Mouse (Mus musculus): ENCODE data around the gene Ikbkg. TPM values are rescaled to one million over a fixed set of nuclear protein-coding genes. Genes with fewer than 3 reads are reported as not detected.
"Not testable (repeated sequence)": the region's sequence is repeated elsewhere in the genome, so short reads cannot be mapped to it uniquely, and the experiment has no call there.

Ikbkg gene
- polyA plus RNA-seq (2014; fragmentation: Nextera tagmentation; extraction: Ambion mirVana), result 17.8 and 23.9 TPM in 2 replicates

GRCm38 (mm10) chrX:74392535-74393443, at the start of gene Ikbkg, which contains the start of gene Fam3a:
Gene Ikbkg, plus strand, starts transcription at chrX:74393290.
Gene Fam3a, minus strand, starts transcription at chrX:74393272.
- Histone ChIP-seq H3K27me3 (ENCODE audit: control insufficient read depth, insufficient read depth, low read length) (no peaks in the 10 kb centered on the region), H3K27ac (replicated peaks; ENCODE audit: low read depth, low read length) (peak within 1 kb of the TSS; percentile 89), H3K36me3 (ENCODE audit: control insufficient read depth, insufficient read depth, low read length) (no peaks in the 10 kb centered on the region), H3K4me1 (ENCODE audit: control insufficient read depth, insufficient read depth, low read length) (no peaks in the 10 kb centered on the region), H3K4me3 (replicated peaks; ENCODE audit: low read depth, low read length) (peak within 1 kb of the TSS; percentile 52), H3K9ac (replicated peaks; ENCODE audit: low read length) (peak within 1 kb of the TSS; percentile 63), H3K4me2 (ENCODE audit: low read length) (peak within 1 kb of the TSS; percentile 59), H3K9me3 (ENCODE audit: control insufficient read depth, low read length) (no peaks in the 10 kb centered on the region)
- DNase-seq, result peak; percentile 87
- ATAC-seq (ENCODE audit: low FRiP score, low TSS enrichment), result peak; percentile 98
- WGBS, result 21% methylated on average over 30 of the region's 30 CpGs

GRCm38 (mm10) chrX:74352645-74353466, 40.2 kb upstream of the Ikbkg start:
- Histone ChIP-seq H3K4me1 (ENCODE audit: control insufficient read depth, insufficient read depth, low read length) (no peaks in the 10 kb centered on the region), H3K27me3 (ENCODE audit: control insufficient read depth, insufficient read depth, low read length) (no peaks in the 10 kb centered on the region), H3K9me3 (ENCODE audit: control insufficient read depth, low read length) (no peaks in the 10 kb centered on the region), H3K36me3 (ENCODE audit: control insufficient read depth, insufficient read depth, low read length) (no peaks in the 10 kb centered on the region), H3K9ac (replicated peaks; ENCODE audit: low read length) (peak overlapping the region; percentile 48), H3K4me3 (replicated peaks; ENCODE audit: low read depth, low read length) (peak overlapping the region; percentile 41), H3K4me2 (ENCODE audit: low read length) (peak overlapping the region; percentile 60), H3K27ac (replicated peaks; ENCODE audit: low read depth, low read length) (peak overlapping the region; percentile 64)
- ATAC-seq (ENCODE audit: low FRiP score, low TSS enrichment) (0 out of 2 replicates have a peak, but pooled peaks have one; percentile 11), DNase-seq (no peak)
- WGBS, result 29% methylated on average over 13 of the region's 13 CpGs

- peak within 1 kb of the TSS; percentile 41 for H3K4me3 ChIP-seq (replicated peaks; ENCODE audit: low read depth, low read length)
- H3K9ac ChIP-seq (replicated peaks; ENCODE audit: low read length), result peak within 1 kb of the TSS; percentile 48
- peak within 1 kb of the TSS; percentile 64 for H3K27ac ChIP-seq (replicated peaks; ENCODE audit: low read depth, low read length)
- WGBS, result 26% methylated on average over 14 of the region's 22 CpGs
- no peaks in the 10 kb centered on the region for H3K27me3 ChIP-seq (ENCODE audit: control insufficient read depth, insufficient read depth, low read length)
- H3K36me3 ChIP-seq (ENCODE audit: control insufficient read depth, insufficient read depth, low read length), result no peaks in the 10 kb centered on the region
- DNase-seq (peak; percentile 91), ATAC-seq (ENCODE audit: low FRiP score, low TSS enrichment) (peak; percentile 64)
- peak within 1 kb of the TSS; percentile 60 for H3K4me2 ChIP-seq (ENCODE audit: low read length)
- no peaks in the 10 kb centered on the region for H3K4me1 ChIP-seq (ENCODE audit: control insufficient read depth, insufficient read depth, low read length)
- H3K9me3 ChIP-seq (ENCODE audit: control insufficient read depth, low read length), result no peaks in the 10 kb centered on the region
Observed at GRCm38 (mm10) chrX:74353467-74353770, 39.7 kb upstream of the Ikbkg start, which contains the start of gene Lage3. Gene Lage3, minus strand, starts transcription at chrX:74353618.

GRCm38 (mm10) chrX:74357069-74357468, 36.0 kb upstream of the Ikbkg start:
- H3K27me3 ChIP-seq (ENCODE audit: control insufficient read depth, insufficient read depth, low read length); H3K4me2 ChIP-seq (ENCODE audit: low read length); H3K9me3 ChIP-seq (ENCODE audit: control insufficient read depth, low read length); H3K4me1 ChIP-seq (ENCODE audit: control insufficient read depth, insufficient read depth, low read length); H3K27ac ChIP-seq (replicated peaks; ENCODE audit: low read depth, low read length); H3K36me3 ChIP-seq (ENCODE audit: control insufficient read depth, insufficient read depth, low read length); DNase-seq; H3K9ac ChIP-seq (replicated peaks; ENCODE audit: low read length); H3K4me3 ChIP-seq (replicated peaks; ENCODE audit: low read depth, low read length); ATAC-seq (ENCODE audit: low FRiP score, low TSS enrichment): not testable (repeated sequence)
- 84% methylated on average over 3 of the region's 3 CpGs for WGBS

GRCm38 (mm10) chrX:74359171-74359570, 33.9 kb upstream of the Ikbkg start:
- Histone ChIP-seq H3K9ac (replicated peaks; ENCODE audit: low read length) (no peak overlapping the region), H3K9me3 (ENCODE audit: control insufficient read depth, low read length) (no peaks in the 10 kb centered on the region), H3K27me3 (ENCODE audit: control insufficient read depth, insufficient read depth, low read length) (no peaks in the 10 kb centered on the region), H3K4me1 (ENCODE audit: control insufficient read depth, insufficient read depth, low read length) (no peaks in the 10 kb centered on the region), H3K4me2 (ENCODE audit: low read length) (no peak overlapping the region), H3K36me3 (ENCODE audit: control insufficient read depth, insufficient read depth, low read length) (no peaks in the 10 kb centered on the region), H3K27ac (replicated peaks; ENCODE audit: low read depth, low read length) (no peak overlapping the region), H3K4me3 (replicated peaks; ENCODE audit: low read depth, low read length) (no peak overlapping the region)
- DNase-seq, result no peak
- 62% methylated on average over 11 of the region's 11 CpGs for WGBS
- no peak for ATAC-seq (ENCODE audit: low FRiP score, low TSS enrichment)

GRCm38 (mm10) chrX:74367512-74367911, 25.6 kb upstream of the Ikbkg start:
- H3K9ac ChIP-seq (replicated peaks; ENCODE audit: low read length), result peak overlapping the region; percentile 75
- no peaks in the 10 kb centered on the region for H3K9me3 ChIP-seq (ENCODE audit: control insufficient read depth, low read length)
- H3K4me1 ChIP-seq (ENCODE audit: control insufficient read depth, insufficient read depth, low read length), result peaks cover 9% of the 10 kb centered on the region
- H3K36me3 ChIP-seq (ENCODE audit: control insufficient read depth, insufficient read depth, low read length), result no peaks in the 10 kb centered on the region
- H3K4me3 ChIP-seq (replicated peaks; ENCODE audit: low read depth, low read length), result peak overlapping the region; percentile 55
- ATAC-seq (ENCODE audit: low FRiP score, low TSS enrichment), result no peak
- 70% methylated on average over 10 of the region's 10 CpGs for WGBS
- peak overlapping the region; percentile 62 for H3K4me2 ChIP-seq (ENCODE audit: low read length)
- no peaks in the 10 kb centered on the region for H3K27me3 ChIP-seq (ENCODE audit: control insufficient read depth, insufficient read depth, low read length)
- 0 out of 2 replicates have a peak overlapping the region, but pooled peaks have one; percentile 76 for H3K27ac ChIP-seq (replicated peaks; ENCODE audit: low read depth, low read length)
- DNase-seq, result no peak

GRCm38 (mm10) chrX:74368209-74368909, 24.7 kb upstream of the Ikbkg start:
- peaks cover 9% of the 10 kb centered on the region for H3K4me1 ChIP-seq (ENCODE audit: control insufficient read depth, insufficient read depth, low read length)

GRCm38 (mm10) chrX:74372888-74373549, 20.1 kb upstream of the Ikbkg start, which contains the start of the genes Ubl4a and Slc10a3:
Gene Ubl4a, minus strand, starts transcription at chrX:74373218.
Gene Slc10a3, minus strand, starts transcription at chrX:74373349.
- H3K36me3 ChIP-seq (ENCODE audit: control insufficient read depth, insufficient read depth, low read length), result no peaks in the 10 kb centered on the region
- WGBS, result 30% methylated on average over 32 of the region's 32 CpGs
- no peaks in the 10 kb centered on the region for H3K27me3 ChIP-seq (ENCODE audit: control insufficient read depth, insufficient read depth, low read length)
- no peak within 1 kb of the TSS for H3K27ac ChIP-seq (replicated peaks; ENCODE audit: low read depth, low read length)
- peak within 1 kb of the TSS; percentile 39 for H3K9ac ChIP-seq (replicated peaks; ENCODE audit: low read length)
- no peaks in the 10 kb centered on the region for H3K9me3 ChIP-seq (ENCODE audit: control insufficient read depth, low read length)
- ATAC-seq (ENCODE audit: low FRiP score, low TSS enrichment) (peak; percentile 85), DNase-seq (peak; percentile 89)
- no peaks in the 10 kb centered on the region for H3K4me1 ChIP-seq (ENCODE audit: control insufficient read depth, insufficient read depth, low read length)
- peak within 1 kb of the TSS; percentile 63 for H3K4me2 ChIP-seq (ENCODE audit: low read length)
- peak within 1 kb of the TSS; percentile 42 for H3K4me3 ChIP-seq (replicated peaks; ENCODE audit: low read depth, low read length)

More at GRCm38 (mm10) chrX:74368209-74368909, 24.7 kb upstream of the Ikbkg start:
- peak overlapping the region; percentile 62 for H3K4me2 ChIP-seq (ENCODE audit: low read length)
- 22% methylated on average over 48 of the region's 49 CpGs for WGBS
- H3K27ac ChIP-seq (replicated peaks; ENCODE audit: low read depth, low read length), result peak overlapping the region; percentile 76
- peak overlapping the region; percentile 55 for H3K4me3 ChIP-seq (replicated peaks; ENCODE audit: low read depth, low read length)
- H3K27me3 ChIP-seq (ENCODE audit: control insufficient read depth, insufficient read depth, low read length), result no peaks in the 10 kb centered on the region
- no peaks in the 10 kb centered on the region for H3K9me3 ChIP-seq (ENCODE audit: control insufficient read depth, low read length)
- ATAC-seq (ENCODE audit: low FRiP score, low TSS enrichment) (peak; percentile 82), DNase-seq (peak; percentile 80)
- peak overlapping the region; percentile 75 for H3K9ac ChIP-seq (replicated peaks; ENCODE audit: low read length)
- H3K36me3 ChIP-seq (ENCODE audit: control insufficient read depth, insufficient read depth, low read length), result no peaks in the 10 kb centered on the region
